Mouse (Mus musculus): Measurements from ENCODE around the gene Syn3.

The Syn3 gene

GRCm38 (mm10) chr10:86303495-86303876 lies 195.2 kb downstream of the Syn3 start:
- no peak for DNase-seq

- DNase-seq: peak; percentile 90
Measured at GRCm38 (mm10) chr10:86302761-86303494, 195.8 kb downstream of the Syn3 start.

- DNase-seq: no peak
Measured at GRCm38 (mm10) chr10:86302318-86302648, 196.4 kb downstream of the Syn3 start.

GRCm38 (mm10) chr10:86301593-86302317 lies 196.9 kb downstream of the Syn3 start:
- DNase-seq: peak; percentile 28

- DNase-seq: peak; percentile 38
Measured at GRCm38 (mm10) chr10:86301117-86301490, 197.6 kb downstream of the Syn3 start.

GRCm38 (mm10) chr10:86300293-86301116 lies 198.2 kb downstream of the Syn3 start, which contains the start of gene Timp3:
Gene Timp3, plus strand, starts transcription at chr10:86300372.
- peak; percentile 89 for DNase-seq

- DNase-seq: no peak
Measured at GRCm38 (mm10) chr10:86299795-86300194, 198.9 kb downstream of the Syn3 start.

GRCm38 (mm10) chr10:86298326-86298725 lies 200.4 kb downstream of the Syn3 start:
- DNase-seq: no peak

GRCm38 (mm10) chr10:86297307-86297706 lies 201.4 kb downstream of the Syn3 start:
- no peak for DNase-seq

GRCm38 (mm10) chr10:86296111-86296510 lies 202.6 kb downstream of the Syn3 start:
- DNase-seq: peak; percentile 90

GRCm38 (mm10) chr10:86295454-86296098 lies 203.1 kb downstream of the Syn3 start:
- DNase-seq: no peak

GRCm38 (mm10) chr10:86294599-86295365 lies 203.9 kb downstream of the Syn3 start:
- no peak for DNase-seq

- no peak for DNase-seq
Measured at GRCm38 (mm10) chr10:86293880-86294279, 204.8 kb downstream of the Syn3 start.

- peak; percentile 83 for DNase-seq
Measured at GRCm38 (mm10) chr10:86290109-86290771, 208.5 kb downstream of the Syn3 start.

GRCm38 (mm10) chr10:86286508-86286907 lies 212.2 kb downstream of the Syn3 start:
- peak; percentile 59 for DNase-seq

- DNase-seq: no peak
Measured at GRCm38 (mm10) chr10:86281238-86281637, 217.5 kb downstream of the Syn3 start.

GRCm38 (mm10) chr10:86279579-86280168 lies 219.0 kb downstream of the Syn3 start:
- DNase-seq: no peak

- no peak for DNase-seq
Measured at GRCm38 (mm10) chr10:86278481-86278880, 220.2 kb downstream of the Syn3 start.

GRCm38 (mm10) chr10:86277327-86277726 lies 221.4 kb downstream of the Syn3 start:
- DNase-seq: no peak

GRCm38 (mm10) chr10:86275585-86275984 lies 223.1 kb downstream of the Syn3 start:
- no peak for DNase-seq

All from lung, postnatal 10 days (tissue).